Mouse (Mus musculus) fat pad, adult 2 months (tissue): ENCODE results near the gene Apba1.

Source experiments
- DNase-seq: peaks from one replicate; pipeline ENCODE4 v3.0.0-alpha.2; 2011; ENCODE audit warnings: low read depth, low spot score; ENCODE audit errors: extremely low read depth

The Apba1 gene

GRCm38 (mm10) chr19:23968862-23969225 lies 210.2 kb downstream of the Apba1 start:
- DNase-seq, result no peak

GRCm38 (mm10) chr19:23970374-23970773 lies 211.7 kb downstream of the Apba1 start:
- no peak for DNase-seq

- no peak for DNase-seq
These were observed 212.7 kb downstream of the Apba1 start for GRCm38 (mm10) chr19:23971391-23971790.

- no peak for DNase-seq
These were observed 214.4 kb downstream of the Apba1 start for GRCm38 (mm10) chr19:23972881-23973649.

GRCm38 (mm10) chr19:23977901-23978443 lies 219.3 kb downstream of the Apba1 start:
- no peak for DNase-seq

GRCm38 (mm10) chr19:23980598-23980997 lies 221.9 kb downstream of the Apba1 start:
- no peak for DNase-seq

- no peak for DNase-seq
These were observed 225.5 kb downstream of the Apba1 start for GRCm38 (mm10) chr19:23984186-23984585.

- no peak for DNase-seq
These were observed 228.6 kb downstream of the Apba1 start for GRCm38 (mm10) chr19:23987291-23987690.

GRCm38 (mm10) chr19:23988166-23988565 lies 229.5 kb downstream of the Apba1 start:
- no peak for DNase-seq

GRCm38 (mm10) chr19:23995766-23996399 lies 237.2 kb downstream of the Apba1 start:
- no peak for DNase-seq
